Mouse (Mus musculus) adipose tissue, adult 10 weeks (tissue): ENCODE data around the gene 2210017I01Rik. TPM values are rescaled to one million over a fixed set of nuclear protein-coding genes. Genes with fewer than 3 reads are reported as not detected.

ENCODE experiments used
- polyA plus RNA-seq: library from polyadenylated mRNA; stranded (reverse); fragments of 350-450 nt; fragmentation: Illumina TruSeq; extraction: RNeasy Lipid Tissue Mini Kit (QIAGEN cat#74804); gene quantifications from one replicate; pipeline ENCODE4 v1.2.3, GENCODE M21; 2014; ENCODE audit warnings: low read depth, low replicate concordance

The 2210017I01Rik gene
- polyA plus RNA-seq: not detected

GRCm38 (mm10) chr3:92607392-92607791 is at the start of gene 2210017I01Rik:
Gene 2210017I01Rik (minus strand): TSS chr3:92607492.

GRCm38 (mm10) chr3:92656826-92657225 is 49.5 kb upstream of the 2210017I01Rik start, which contains the start of gene Lce1b:
Gene Lce1b (minus strand): TSS chr3:92656926.

GRCm38 (mm10) chr3:92648207-92648606 is 40.9 kb upstream of the 2210017I01Rik start, which contains the start of gene Lce1a1:
Gene Lce1a1 (minus strand): TSS chr3:92648307.

GRCm38 (mm10) chr3:92621560-92621959 is 14.3 kb upstream of the 2210017I01Rik start, which contains the start of gene Lce6a:
Gene Lce6a (minus strand): TSS chr3:92621660.

GRCm38 (mm10) chr3:92588858-92589257 is 18.4 kb downstream of the 2210017I01Rik start, which contains the start of gene Smcp:
Gene Smcp (minus strand): TSS chr3:92588997.

GRCm38 (mm10) chr3:92573449-92574041 is 33.7 kb downstream of the 2210017I01Rik start, which contains the start of gene Ivl:
Gene Ivl (minus strand): TSS chr3:92573735.

Other genes with a start within 250 kb of the 2210017I01Rik start
- gene Sprr2f, start 242.3 kb downstream of the 2210017I01Rik start, polyA plus RNA-seq: not detected
- gene Sprr2h, start 221.8 kb downstream of the 2210017I01Rik start, polyA plus RNA-seq: not detected
- not detected for gene Sprr2i, start 199.5 kb downstream of the 2210017I01Rik start, polyA plus RNA-seq
- gene Sprr2j-ps, start 189.4 kb downstream of the 2210017I01Rik start, polyA plus RNA-seq: not detected
- 4.8 TPM for gene Gm9774, start 178.1 kb downstream of the 2210017I01Rik start, polyA plus RNA-seq
- not detected for gene Sprr2k, start 174.9 kb downstream of the 2210017I01Rik start, polyA plus RNA-seq
- gene Sprr1b, start 168.7 kb downstream of the 2210017I01Rik start, polyA plus RNA-seq: not detected
- not detected for gene Sprr3, start 148.8 kb downstream of the 2210017I01Rik start, polyA plus RNA-seq
- gene Sprr1a, start 121.6 kb downstream of the 2210017I01Rik start, polyA plus RNA-seq: not detected
- gene Sprr4, start 107.0 kb downstream of the 2210017I01Rik start, polyA plus RNA-seq: not detected
- gene 2310046K23Rik, start 73.0 kb downstream of the 2210017I01Rik start, polyA plus RNA-seq: not detected
- not detected for gene Ivl, start 33.8 kb downstream of the 2210017I01Rik start, polyA plus RNA-seq
- 191 TPM for gene Smcp, start 18.5 kb downstream of the 2210017I01Rik start, polyA plus RNA-seq
- not detected for gene Lce6a, start 14.2 kb upstream of the 2210017I01Rik start, polyA plus RNA-seq
- not detected for gene Lce1a1, start 40.8 kb upstream of the 2210017I01Rik start, polyA plus RNA-seq
- not detected for gene Lce1b, start 49.4 kb upstream of the 2210017I01Rik start, polyA plus RNA-seq
- gene Lce1a2, start 62.8 kb upstream of the 2210017I01Rik start, polyA plus RNA-seq: not detected
- not detected for gene Lce1c, start 71.8 kb upstream of the 2210017I01Rik start, polyA plus RNA-seq
- gene Lce1d, start 79.7 kb upstream of the 2210017I01Rik start, polyA plus RNA-seq: not detected
- gene Lce1e, start 101.6 kb upstream of the 2210017I01Rik start, polyA plus RNA-seq: not detected
- not detected for gene Lce1f, start 112.9 kb upstream of the 2210017I01Rik start, polyA plus RNA-seq
- gene Gm38119, start 131.6 kb upstream of the 2210017I01Rik start, polyA plus RNA-seq: not detected
- not detected for gene Lce1g, start 144.8 kb upstream of the 2210017I01Rik start, polyA plus RNA-seq
- gene Lce1h, start 157.6 kb upstream of the 2210017I01Rik start, polyA plus RNA-seq: not detected
- not detected for gene Lce1i, start 171.4 kb upstream of the 2210017I01Rik start, polyA plus RNA-seq
- not detected for gene Lce1j, start 183.0 kb upstream of the 2210017I01Rik start, polyA plus RNA-seq
- not detected for gene Lce1k, start 200.4 kb upstream of the 2210017I01Rik start, polyA plus RNA-seq
- gene Kprp, start 219.8 kb upstream of the 2210017I01Rik start, polyA plus RNA-seq: not detected
- gene Lce1l, start 243.8 kb upstream of the 2210017I01Rik start, polyA plus RNA-seq: not detected